Mouse (Mus musculus) monocyte, adult 5-6 weeks (primary cell): ENCODE data around the gene Jun. TPM values are rescaled to one million over a fixed set of nuclear protein-coding genes. Genes with fewer than 3 reads are reported as not detected.
A peak's percentile ranks its signal among the peaks of the same experiment; 100 is the strongest.

Experiments used
- ATAC-seq: fragments of 153-309, 156-312 bp; replicated peaks from 2 replicates; pipeline ENCODE4 v1.8.0; 2017; ENCODE audit warnings: mild to moderate bottlenecking; ENCODE audit not compliant: low TSS enrichment, insufficient number of reproducible peaks, severe bottlenecking, poor library complexity, low FRiP score
- total RNA-seq: library from RNA; stranded (forward); fragments of 200-1000, 200-491, 200-594 nt; gene quantifications from 3 replicates; pipeline ENCODE4 v1.2.3, GENCODE M21; 2017

The Jun gene
- total RNA-seq, 1 experiment from 2014 or later: 141 TPM

GRCm38 (mm10) chr4:95078625-95079024 is 26.6 kb upstream of the Jun start:
- ATAC-seq: no peak

DNA sequence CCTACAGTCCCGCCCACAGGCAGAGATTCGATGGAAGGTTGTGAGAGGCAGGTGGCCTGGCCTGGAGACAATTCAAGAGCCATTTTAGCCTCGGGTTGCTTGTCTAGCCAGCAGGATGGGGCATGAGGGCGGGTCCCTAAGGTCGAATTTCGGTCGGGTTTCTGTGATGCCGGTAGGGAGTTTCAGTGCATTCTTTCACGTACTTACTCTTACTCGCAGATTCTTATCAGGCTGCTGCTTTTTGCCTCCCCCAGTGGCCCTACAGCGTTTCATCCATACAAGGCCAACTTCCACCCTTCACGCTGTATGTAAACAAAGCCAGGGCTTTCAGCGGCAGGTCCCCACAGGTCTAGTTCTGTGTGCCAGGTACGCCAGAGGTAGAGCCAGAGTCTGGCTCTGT is 24.3 kb upstream of the Jun start:
- ATAC-seq: no peak

DNA sequence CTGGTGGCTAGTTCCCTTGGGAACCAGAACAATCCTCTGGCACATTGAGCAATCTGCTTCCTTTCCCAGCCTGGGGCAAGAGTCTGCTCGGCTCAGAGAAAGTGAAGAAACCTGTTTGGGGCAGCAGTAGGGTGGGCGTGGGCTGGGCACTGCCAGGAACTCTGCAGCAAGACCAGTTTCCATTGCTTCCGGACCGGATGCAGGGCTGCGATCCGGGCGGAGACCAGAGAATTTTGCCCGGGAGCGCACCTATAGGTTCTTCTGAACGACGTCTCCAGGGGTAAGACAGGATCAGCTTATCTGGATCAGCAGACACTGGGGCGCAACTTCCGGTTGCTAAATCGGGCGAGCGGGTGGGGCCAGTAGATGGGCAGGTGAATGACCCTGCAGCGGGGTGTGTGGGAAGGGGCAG is 23.6 kb upstream of the Jun start:
- ATAC-seq: no peak

DNA sequence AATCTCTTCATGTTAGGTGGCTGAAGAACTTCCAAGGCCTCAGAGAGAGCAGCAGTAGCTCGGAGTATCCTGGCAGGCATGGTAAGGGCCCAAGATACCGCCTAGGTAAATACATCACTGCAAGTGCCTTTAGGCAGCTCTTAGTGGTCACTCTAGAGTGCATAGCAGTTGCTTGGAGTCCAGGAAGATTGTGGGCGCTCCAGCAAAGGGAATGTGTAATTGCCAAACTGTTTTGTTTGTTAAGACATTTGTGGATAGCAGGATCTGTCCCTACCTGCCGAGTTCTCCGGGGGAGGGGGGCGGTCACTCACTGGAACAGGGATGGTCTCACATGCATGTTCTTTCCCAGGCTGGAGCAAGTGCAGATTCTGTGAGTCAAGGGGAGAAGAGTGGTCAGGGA is 22.3 kb upstream of the Jun start:
- ATAC-seq: no peak

GRCm38 (mm10) chr4:95073214-95073750 is 21.3 kb upstream of the Jun start:
- ATAC-seq: no peak

DNA sequence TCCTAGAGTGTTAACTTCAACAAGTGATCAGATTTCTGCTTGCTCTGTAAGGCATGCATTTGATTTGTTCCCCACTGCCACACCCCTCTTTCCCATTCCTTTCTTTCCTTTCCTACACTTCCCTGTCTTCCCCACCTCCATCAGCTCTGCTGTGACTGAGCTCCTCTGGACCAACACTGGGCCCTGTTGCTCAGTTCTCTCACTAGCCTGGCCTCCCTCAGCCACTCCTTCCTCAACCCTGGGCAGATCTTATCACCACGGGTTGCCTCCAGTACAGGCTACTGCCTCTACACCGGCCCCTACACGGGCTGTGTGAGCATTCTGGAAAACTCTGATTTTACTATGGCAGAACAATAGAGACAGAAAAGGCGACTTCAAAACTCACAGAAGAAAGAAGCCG is 18.4 kb upstream of the Jun start:
- ATAC-seq: no peak

DNA sequence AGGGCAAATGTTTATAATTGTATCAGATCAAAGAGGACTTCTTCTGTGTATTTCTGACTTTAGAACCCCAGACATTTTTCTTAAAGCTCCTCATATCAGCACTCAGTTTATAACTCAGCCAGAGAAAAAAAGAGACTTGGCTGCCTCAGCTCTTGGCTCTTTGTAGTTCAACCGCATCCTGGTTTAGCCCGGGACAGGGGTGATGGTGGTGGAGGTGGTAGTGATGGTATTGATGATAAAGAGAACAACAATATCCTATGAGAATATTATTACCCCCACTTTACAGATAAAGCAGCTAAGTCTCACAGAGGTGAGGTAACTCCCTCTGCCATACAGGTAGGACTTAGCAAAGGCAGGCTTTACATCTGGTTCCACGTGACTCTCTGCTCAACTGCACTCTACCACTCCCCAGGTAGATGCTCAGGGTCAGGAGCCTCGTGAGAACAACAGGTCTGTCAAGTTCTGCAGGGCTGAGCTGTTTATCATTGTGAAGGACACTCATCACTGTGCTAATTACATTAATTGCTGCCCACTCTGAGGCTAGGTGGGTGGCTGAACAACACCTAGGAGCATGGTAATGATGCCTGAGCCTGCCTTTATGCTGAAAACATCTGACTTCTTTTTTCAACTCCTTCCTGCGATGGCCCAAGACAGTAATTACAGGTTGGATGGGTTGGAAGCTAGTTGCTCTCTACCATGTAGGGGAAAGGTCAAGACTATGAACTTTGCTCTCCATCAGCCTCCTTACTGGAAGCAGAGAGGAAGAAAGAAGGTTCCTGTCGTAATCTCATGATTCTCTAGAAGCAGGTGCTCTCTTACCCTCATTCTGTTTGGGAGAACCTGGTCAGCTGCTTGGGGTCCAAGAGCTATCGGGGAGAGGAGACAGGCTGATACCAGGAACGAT is 16.3 kb upstream of the Jun start:
- ATAC-seq: no peak

DNA sequence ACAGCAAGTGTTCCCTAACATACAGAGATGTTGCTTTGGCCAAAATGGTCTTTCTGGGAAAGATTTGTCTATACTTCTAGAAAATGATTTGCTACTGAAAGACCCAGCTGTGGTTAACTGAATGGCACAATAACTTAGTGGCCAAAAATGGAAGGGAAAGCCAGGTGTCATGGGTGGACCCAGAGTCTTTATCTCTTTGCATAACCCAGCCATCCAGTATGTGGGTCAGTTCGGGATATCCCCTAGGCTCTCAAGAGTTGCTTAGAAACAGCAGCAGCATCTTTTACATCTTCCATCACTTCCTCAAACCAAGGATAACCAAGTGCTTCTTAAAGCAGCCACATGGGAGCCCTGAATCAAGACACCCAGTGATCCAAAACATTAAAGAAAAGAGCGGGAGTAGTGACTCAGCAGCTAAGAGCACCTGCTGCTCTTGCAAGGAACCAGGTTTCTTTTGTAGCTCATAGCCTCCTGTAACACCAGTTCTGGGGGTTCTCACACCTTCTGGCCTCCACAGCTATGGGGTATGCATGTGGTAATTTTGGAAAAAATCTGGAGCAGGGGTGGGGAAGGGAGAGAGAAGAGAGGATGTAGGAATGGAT is 11.7 kb upstream of the Jun start:
- ATAC-seq: no peak

DNA sequence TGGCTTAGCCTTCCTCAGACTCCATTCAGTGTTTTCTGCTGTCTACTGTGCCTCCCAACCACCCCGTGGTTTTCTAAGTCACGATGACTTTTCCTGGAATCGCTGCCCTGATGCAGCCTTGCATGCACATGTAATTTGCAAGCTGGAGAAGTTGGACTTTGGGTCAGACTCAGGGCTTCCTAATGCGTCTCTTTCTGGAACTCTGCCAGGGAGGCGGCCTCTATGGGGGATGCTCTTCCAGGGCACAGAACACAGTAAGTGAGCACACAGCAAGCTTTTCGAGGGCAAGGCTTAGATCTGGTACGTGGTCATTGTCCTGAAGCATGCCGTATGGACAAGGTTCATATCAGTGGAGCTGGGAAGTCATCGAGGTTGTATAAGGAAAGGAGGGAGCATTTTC is 10.9 kb upstream of the Jun start:
- ATAC-seq: no peak

DNA sequence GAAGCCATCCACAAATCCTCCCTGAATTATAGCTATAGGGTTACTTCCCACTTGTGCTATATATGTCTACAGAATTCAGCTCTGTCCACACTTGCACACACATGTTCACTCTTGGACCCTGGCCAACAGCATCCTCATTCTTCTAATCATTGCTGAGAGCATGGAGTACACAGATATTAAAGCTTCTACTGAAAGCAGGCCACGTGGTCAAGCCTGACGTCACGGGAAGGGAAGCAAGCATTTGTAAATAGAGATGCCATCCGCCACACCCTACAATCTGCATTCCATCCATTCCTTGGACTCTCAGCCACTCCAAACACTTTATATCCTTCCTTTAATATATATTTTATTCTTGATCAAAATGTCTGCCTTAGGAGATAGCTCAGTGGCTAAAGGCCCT is 5.2 kb upstream of the Jun start:
- no peak for ATAC-seq

- ATAC-seq: no peak
These were observed 3.3 kb upstream of the Jun start for GRCm38 (mm10) chr4:95055276-95055675.

DNA sequence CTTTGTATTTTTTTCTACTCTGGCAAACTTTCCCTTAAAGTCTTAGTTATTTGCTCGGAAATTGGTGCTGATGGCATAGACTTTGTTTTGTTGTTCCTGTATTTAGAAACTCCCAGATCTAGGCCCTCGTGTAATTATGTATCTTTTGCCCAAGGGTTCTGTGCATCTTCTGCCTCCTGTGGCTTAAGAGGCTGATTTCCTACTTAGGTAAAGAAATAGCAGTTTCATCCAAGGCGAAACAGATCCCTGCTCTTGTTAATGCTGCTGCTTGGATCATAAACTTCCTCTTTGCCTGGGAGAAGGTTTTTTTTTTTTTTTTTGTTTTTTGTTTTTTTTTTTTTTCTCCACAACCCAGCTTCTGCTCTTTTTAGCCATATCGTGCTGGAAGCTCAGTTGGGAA is 2.3 kb upstream of the Jun start:
- no peak for ATAC-seq

DNA sequence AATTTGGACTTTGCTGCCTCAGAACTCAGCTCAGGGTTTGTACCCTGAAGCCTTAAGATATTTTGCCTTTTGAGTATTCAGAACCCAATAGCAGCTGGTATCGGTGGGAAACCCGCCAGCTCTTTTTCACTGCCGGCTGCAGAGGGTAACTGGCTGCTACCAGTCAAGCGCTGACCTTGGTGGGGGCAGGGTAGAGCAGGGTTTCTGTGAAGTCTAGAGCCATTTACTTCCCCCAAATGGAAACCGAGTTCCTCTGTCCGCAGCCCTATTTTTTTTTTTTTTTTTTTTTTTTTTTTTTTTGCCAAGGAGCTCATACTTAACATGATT is 1.7 kb upstream of the Jun start:
- ATAC-seq: no peak

GRCm38 (mm10) chr4:95053041-95053790 is 1.2 kb upstream of the Jun start:
- ATAC-seq: peak; percentile 44

DNA sequence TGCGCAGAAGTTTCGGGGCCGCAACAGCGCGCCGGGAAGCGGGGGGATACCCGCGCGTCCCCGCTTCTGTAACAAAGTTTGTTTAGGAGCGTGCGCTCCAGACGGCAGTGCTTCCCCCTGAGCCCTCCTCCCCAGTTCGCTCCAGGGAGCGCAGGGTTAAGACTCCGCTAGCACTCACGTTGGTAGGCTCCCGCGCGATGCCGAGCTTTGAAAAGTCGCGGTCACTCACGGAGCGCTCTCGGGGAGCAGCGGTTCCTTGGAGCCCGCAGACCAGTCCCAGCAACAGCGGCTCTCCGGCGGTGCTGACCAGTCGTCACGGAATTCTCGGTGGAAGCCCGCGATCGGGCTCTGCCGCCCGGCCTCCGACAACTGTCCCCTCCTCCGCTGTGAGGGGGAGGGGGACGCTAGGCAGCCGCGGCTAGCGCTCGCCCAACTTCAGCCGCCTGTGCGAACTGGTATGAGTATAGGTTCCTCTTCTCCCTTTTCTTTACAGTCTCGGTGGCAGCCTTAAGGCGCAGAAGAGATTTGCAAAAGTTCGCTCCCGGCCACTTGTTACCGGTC is 631 bp downstream of the Jun start:
- no peak for ATAC-seq

- no peak for ATAC-seq
These were observed 1.3 kb downstream of the Jun start for GRCm38 (mm10) chr4:95050518-95051278.

DNA sequence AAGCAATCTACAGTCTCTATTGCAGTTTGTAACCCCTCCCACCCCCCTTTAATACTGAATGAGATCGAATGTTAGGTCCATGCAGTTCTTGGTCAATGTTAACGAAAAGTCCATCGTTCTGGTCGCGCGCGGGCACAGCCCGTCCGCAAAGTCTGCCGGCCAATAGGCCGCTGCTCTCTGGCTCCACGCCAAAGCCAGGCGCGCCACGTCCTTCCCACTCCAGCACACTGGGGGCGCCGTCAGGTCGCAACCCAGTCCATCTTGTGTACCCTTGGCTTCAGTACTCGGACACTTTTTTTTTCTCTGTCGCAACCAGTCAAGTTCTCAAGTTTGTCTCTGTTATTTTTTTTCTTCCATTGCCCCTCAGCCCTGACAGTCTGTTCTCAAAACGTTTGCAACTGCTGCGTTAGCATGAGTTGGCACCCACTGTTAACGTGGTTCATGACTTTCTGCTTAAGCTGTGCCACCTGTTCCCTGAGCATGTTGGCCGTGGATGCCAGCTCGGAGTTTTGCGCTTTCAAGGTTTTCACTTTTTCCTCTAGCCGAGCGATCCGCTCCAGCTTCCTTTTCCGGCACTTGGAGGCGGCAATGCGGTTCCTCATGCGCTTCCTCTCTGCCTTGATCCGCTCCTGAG is 2.0 kb downstream of the Jun start:
- ATAC-seq: no peak

GRCm38 (mm10) chr4:95049153-95049552 is 2.9 kb downstream of the Jun start:
- no peak for ATAC-seq
